Mouse (Mus musculus) myocyte (in vitro differentiated cells): Measurements from ENCODE around the gene Zfp14.

Experiments
- MAX ChIP-seq: IDR thresholded peaks from one replicate; pipeline ENCODE4 v1.6.1; 2011; ENCODE audit warnings: low read depth, mild to moderate bottlenecking, control low read depth
- MYOG ChIP-seq, 3 experiments: IDR thresholded peaks; one replicate each; pipeline ENCODE4 v1.6.1; 2011; ENCODE audit warnings: control low read depth in 2 of 3, low read depth in 2 of 3, mild to moderate bottlenecking in 2 of 3; ENCODE audit not compliant: insufficient read length in 2 of 3, control insufficient read depth in 1 of 3, insufficient read depth in 1 of 3
- POLR2A ChIP-seq: IDR thresholded peaks from one replicate; pipeline ENCODE4 v1.6.1; 2011; ENCODE audit warnings: low read depth, mild to moderate bottlenecking, control low read depth, moderate library complexity; ENCODE audit not compliant: insufficient read length
- USF1 ChIP-seq: IDR thresholded peaks from one replicate; pipeline ENCODE4 v1.6.1; 2011; ENCODE audit warnings: low read depth, mild to moderate bottlenecking, control low read depth, moderate library complexity

- TF ChIP-seq MYOG (IDR thresholded peaks at IDR 0.05; ENCODE audit: control insufficient read depth in 1 of 3, insufficient read depth in 1 of 3, insufficient read length in 2 of 3, low read depth in 2 of 3): no peak
- TF ChIP-seq MAX: no peak
- no peak for TF ChIP-seq POLR2A
- peak; percentile 43 for TF ChIP-seq USF1
Measured at GRCm38 (mm10) chr7:30086524-30086923, 35.3 kb upstream of the Zfp14 start.
